Mouse (Mus musculus): Measurements from ENCODE around the gene Ank2. TPM values are rescaled to one million over a fixed set of nuclear protein-coding genes. Genes with fewer than 3 reads are reported as not detected.

Gene Ank2
- total and polyA plus RNA-seq, 2 experiments from 2014 or later: 195 to 497 TPM

GRCm38 (mm10) chr3:127116226-127116625, 382.9 kb downstream of the Ank2 start:
- no peak for TF ChIP-seq CTCF (IDR thresholded peaks at IDR 0.05; ENCODE audit: low read depth)
- no peak overlapping the region for H3K27ac ChIP-seq
- DNase-seq (ENCODE audit: low spot score) (no peak), ATAC-seq (no peak)
- H3K9me3 ChIP-seq (ENCODE audit: low read length): no peaks in the 10 kb centered on the region
- H3K27me3 ChIP-seq (ENCODE audit: insufficient read depth, low read length): no peaks in the 10 kb centered on the region
- no peak overlapping the region for H3K4me2 ChIP-seq (ENCODE audit: low read depth, low read length)
- H3K4me3 ChIP-seq (ENCODE audit: low read length): no peak overlapping the region
- no peaks in the 10 kb centered on the region for H3K4me1 ChIP-seq (ENCODE audit: insufficient read depth, low read length)
- WGBS: 61% methylated on average over 6 of the region's 6 CpGs
- no peak overlapping the region for H3K9ac ChIP-seq (replicated peaks; ENCODE audit: low read length)
- H3K36me3 ChIP-seq (ENCODE audit: insufficient read depth, low read length): no peaks in the 10 kb centered on the region

GRCm38 (mm10) chr3:127113238-127113637, 385.9 kb downstream of the Ank2 start:
- no peak overlapping the region for H3K9ac ChIP-seq (replicated peaks; ENCODE audit: low read length)
- H3K4me1 ChIP-seq (ENCODE audit: insufficient read depth, low read length): no peaks in the 10 kb centered on the region; the same call in 1 of the 2 replicates
- no peaks in the 10 kb centered on the region for H3K36me3 ChIP-seq (ENCODE audit: insufficient read depth, low read length)
- no peak overlapping the region for H3K4me2 ChIP-seq (ENCODE audit: low read depth, low read length)
- ATAC-seq (no peak), DNase-seq (ENCODE audit: low spot score) (no peak)
- H3K27me3 ChIP-seq (ENCODE audit: insufficient read depth, low read length): no peaks in the 10 kb centered on the region
- H3K9me3 ChIP-seq (ENCODE audit: low read length): no peaks in the 10 kb centered on the region
- WGBS: 69% methylated on average over 7 of the region's 7 CpGs
- no peak overlapping the region for H3K4me3 ChIP-seq (ENCODE audit: low read length)
- no peak overlapping the region for H3K27ac ChIP-seq
- TF ChIP-seq CTCF (IDR thresholded peaks at IDR 0.05; ENCODE audit: low read depth): no peak

GRCm38 (mm10) chr3:127109413-127109812, 389.7 kb downstream of the Ank2 start:
- 70% methylated on average over 3 of the region's 3 CpGs for WGBS
- Histone ChIP-seq H3K36me3 (ENCODE audit: insufficient read depth, low read length) (no peaks in the 10 kb centered on the region), H3K4me3 (ENCODE audit: low read length) (no peak overlapping the region), H3K27ac (no peak overlapping the region), H3K4me1 (ENCODE audit: insufficient read depth, low read length) (no peaks in the 10 kb centered on the region; the same call in 1 of the 2 replicates), H3K27me3 (ENCODE audit: insufficient read depth, low read length) (no peaks in the 10 kb centered on the region), H3K9me3 (ENCODE audit: low read length) (no peaks in the 10 kb centered on the region), H3K4me2 (ENCODE audit: low read depth, low read length) (no peak overlapping the region), H3K9ac (replicated peaks; ENCODE audit: low read length) (no peak overlapping the region)
- ATAC-seq (no peak), DNase-seq (ENCODE audit: low spot score) (no peak)
- no peak for TF ChIP-seq CTCF (IDR thresholded peaks at IDR 0.05; ENCODE audit: low read depth)

- TF ChIP-seq CTCF (IDR thresholded peaks at IDR 0.05; ENCODE audit: low read depth): no peak
- Histone ChIP-seq H3K4me3 (ENCODE audit: low read length) (no peak overlapping the region), H3K9ac (replicated peaks; ENCODE audit: low read length) (no peak overlapping the region), H3K4me1 (ENCODE audit: insufficient read depth, low read length) (no peaks in the 10 kb centered on the region; the same call in 1 of the 2 replicates), H3K27me3 (ENCODE audit: insufficient read depth, low read length) (no peaks in the 10 kb centered on the region), H3K36me3 (ENCODE audit: insufficient read depth, low read length) (no peaks in the 10 kb centered on the region), H3K9me3 (ENCODE audit: low read length) (no peaks in the 10 kb centered on the region), H3K27ac (no peak overlapping the region), H3K4me2 (ENCODE audit: low read depth, low read length) (no peak overlapping the region)
- WGBS: 71% methylated on average over 2 of the region's 2 CpGs
- DNase-seq (ENCODE audit: low spot score) (no peak), ATAC-seq (no peak)
These were observed 390.7 kb downstream of the Ank2 start for GRCm38 (mm10) chr3:127108481-127108880.

GRCm38 (mm10) chr3:127107281-127107680, 391.9 kb downstream of the Ank2 start:
- no peaks in the 10 kb centered on the region for H3K27me3 ChIP-seq (ENCODE audit: insufficient read depth, low read length)
- WGBS: 47% methylated on average over 5 of the region's 5 CpGs
- no peaks in the 10 kb centered on the region; the same call in 1 of the 2 replicates for H3K4me1 ChIP-seq (ENCODE audit: insufficient read depth, low read length)
- H3K27ac ChIP-seq: no peak overlapping the region
- no peaks in the 10 kb centered on the region for H3K36me3 ChIP-seq (ENCODE audit: insufficient read depth, low read length)
- DNase-seq (ENCODE audit: low spot score): no peak
- no peak overlapping the region for H3K4me3 ChIP-seq (ENCODE audit: low read length)
- H3K4me2 ChIP-seq (ENCODE audit: low read depth, low read length): no peak overlapping the region
- no peak overlapping the region for H3K9ac ChIP-seq (replicated peaks; ENCODE audit: low read length)
- no peaks in the 10 kb centered on the region for H3K9me3 ChIP-seq (ENCODE audit: low read length)
- no peak for ATAC-seq
- TF ChIP-seq CTCF (IDR thresholded peaks at IDR 0.05; ENCODE audit: low read depth): no peak

GRCm38 (mm10) chr3:127101326-127101725, 397.8 kb downstream of the Ank2 start:
- no peak overlapping the region for H3K27ac ChIP-seq
- no peaks in the 10 kb centered on the region for H3K27me3 ChIP-seq (ENCODE audit: insufficient read depth, low read length)
- no peaks in the 10 kb centered on the region for H3K36me3 ChIP-seq (ENCODE audit: insufficient read depth, low read length)
- no peak overlapping the region for H3K9ac ChIP-seq (replicated peaks; ENCODE audit: low read length)
- H3K4me1 ChIP-seq (ENCODE audit: insufficient read depth, low read length): no peaks in the 10 kb centered on the region
- no peak overlapping the region for H3K4me2 ChIP-seq (ENCODE audit: low read depth, low read length)
- H3K9me3 ChIP-seq (ENCODE audit: low read length): no peaks in the 10 kb centered on the region
- H3K4me3 ChIP-seq (ENCODE audit: low read length): no peak overlapping the region
- TF ChIP-seq CTCF (IDR thresholded peaks at IDR 0.05; ENCODE audit: low read depth): no peak
- DNase-seq (ENCODE audit: low spot score) (no peak), ATAC-seq (no peak)
- 90% methylated on average over 1 of the region's 1 CpGs for WGBS

GRCm38 (mm10) chr3:127097745-127098144, 401.4 kb downstream of the Ank2 start:
- Histone ChIP-seq H3K27ac (no peak overlapping the region), H3K9ac (replicated peaks; ENCODE audit: low read length) (no peak overlapping the region), H3K4me3 (ENCODE audit: low read length) (no peak overlapping the region), H3K27me3 (ENCODE audit: insufficient read depth, low read length) (no peaks in the 10 kb centered on the region), H3K4me1 (ENCODE audit: insufficient read depth, low read length) (no peaks in the 10 kb centered on the region), H3K4me2 (ENCODE audit: low read depth, low read length) (no peak overlapping the region), H3K36me3 (ENCODE audit: insufficient read depth, low read length) (no peaks in the 10 kb centered on the region), H3K9me3 (ENCODE audit: low read length) (no peaks in the 10 kb centered on the region)
- DNase-seq (ENCODE audit: low spot score): peak; percentile 34
- 81% methylated on average over 1 of the region's 1 CpGs for WGBS
- peak; percentile 64; the same call in 1 of the 2 replicates for ATAC-seq
- no peak for TF ChIP-seq CTCF (IDR thresholded peaks at IDR 0.05; ENCODE audit: low read depth)
